Mouse (Mus musculus): ENCODE measurements around the gene Cggbp1. TPM values are rescaled to one million over a fixed set of nuclear protein-coding genes. Genes with fewer than 3 reads are reported as not detected.

The Cggbp1 gene
- 14.6 and 19.1 TPM in 2 replicates for polyA plus RNA-seq (2021; fragmentation: Nextera tagmentation)
- long read RNA-seq, experiment 1, full-length matches to known transcripts: 23 of 52 reads
- long read RNA-seq, experiment 1, partial matches to known transcripts: 13 of 52 reads
- long read RNA-seq, experiment 1, other reads (novel, unspliced or antisense): 16 of 52 reads
- long read RNA-seq, experiment 2, full-length matches to known transcripts: 200 of 278 reads
- long read RNA-seq, experiment 2, partial matches to known transcripts: 1 of 278 reads
- long read RNA-seq, experiment 2, other reads (novel, unspliced or antisense): 77 of 278 reads

DNA sequence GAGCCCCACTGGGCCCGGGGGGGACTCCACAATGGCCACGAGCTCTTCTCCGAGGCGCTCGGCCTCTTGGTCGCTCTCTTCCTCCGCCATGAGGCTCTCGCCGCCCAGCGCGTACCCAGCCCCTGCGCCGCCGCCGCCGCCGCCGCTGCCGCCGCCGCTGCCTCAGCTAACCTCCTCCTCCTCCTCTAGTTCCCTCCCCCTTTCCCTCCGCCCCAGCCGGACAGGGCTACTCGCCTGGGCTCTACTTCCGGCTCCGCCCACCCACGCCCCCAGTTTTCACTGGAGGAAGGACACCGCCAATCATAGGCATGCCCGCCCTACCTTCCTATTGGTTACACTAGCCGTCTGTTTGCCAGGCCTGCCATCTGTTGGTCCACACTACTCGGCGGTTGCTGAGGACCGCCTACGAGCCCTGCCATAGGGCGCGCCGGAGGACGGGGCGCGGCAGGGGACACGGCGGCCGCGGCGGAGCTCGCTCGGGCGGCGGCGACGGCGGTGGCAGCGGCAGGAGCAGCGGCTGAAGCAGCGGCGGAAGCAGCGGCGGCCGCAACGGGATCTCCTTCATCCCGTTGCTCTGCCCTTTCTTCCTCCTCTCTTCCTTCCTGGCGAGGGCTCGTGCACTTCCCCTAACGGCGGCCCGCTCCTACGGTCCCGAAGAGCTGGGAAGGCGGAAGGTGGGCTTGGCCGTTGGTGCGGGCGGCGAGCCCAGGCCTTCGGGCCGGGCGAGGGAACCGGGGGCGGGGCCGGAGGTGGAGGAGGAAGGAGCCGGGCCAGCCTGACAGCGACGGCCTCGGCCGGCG lies at the start of gene Cggbp1, which contains the start of gene Zfp654:
TSS of gene Cggbp1 (plus strand) at position 434 of the 800 bp plus-strand sequence.
TSS of gene Zfp654 (minus strand) at position 90 of the 800 bp plus-strand sequence.

Other genes starting within 250 kb of the Cggbp1 start
- 0.05 TPM in 1 of 2 replicates, not detected in the other for gene Csnka2ip, start 249.6 kb upstream of the Cggbp1 start, polyA plus RNA-seq (2021; fragmentation: Nextera tagmentation)
- gene 4930453N24Rik, start 80.8 kb upstream of the Cggbp1 start, polyA plus RNA-seq (2021; fragmentation: Nextera tagmentation): 14.0 and 14.2 TPM in 2 replicates
- gene Zfp654, start 344 bp upstream of the Cggbp1 start, polyA plus RNA-seq (2021; fragmentation: Nextera tagmentation): 2.3 and 2.4 TPM in 2 replicates